Mouse (Mus musculus) cerebellum, adult 2 months (tissue): ENCODE results near the gene Selenof.

ENCODE experiments used
- CTCF ChIP-seq: fragments of 200-500 bp; IDR thresholded peaks from 2 replicates; pipeline ENCODE4 v1.5.1; 2011; ENCODE audit warnings: low read depth, mild to moderate bottlenecking, control low read depth, low read length, moderate library complexity, borderline replicate concordance; ENCODE audit not compliant: insufficient read depth
- POLR2A ChIP-seq: fragments of 200-500 bp; IDR thresholded peaks from 2 replicates; pipeline ENCODE4 v1.6.1; 2011; ENCODE audit warnings: low read length, control low read depth, borderline replicate concordance; ENCODE audit not compliant: insufficient read depth

DNA sequence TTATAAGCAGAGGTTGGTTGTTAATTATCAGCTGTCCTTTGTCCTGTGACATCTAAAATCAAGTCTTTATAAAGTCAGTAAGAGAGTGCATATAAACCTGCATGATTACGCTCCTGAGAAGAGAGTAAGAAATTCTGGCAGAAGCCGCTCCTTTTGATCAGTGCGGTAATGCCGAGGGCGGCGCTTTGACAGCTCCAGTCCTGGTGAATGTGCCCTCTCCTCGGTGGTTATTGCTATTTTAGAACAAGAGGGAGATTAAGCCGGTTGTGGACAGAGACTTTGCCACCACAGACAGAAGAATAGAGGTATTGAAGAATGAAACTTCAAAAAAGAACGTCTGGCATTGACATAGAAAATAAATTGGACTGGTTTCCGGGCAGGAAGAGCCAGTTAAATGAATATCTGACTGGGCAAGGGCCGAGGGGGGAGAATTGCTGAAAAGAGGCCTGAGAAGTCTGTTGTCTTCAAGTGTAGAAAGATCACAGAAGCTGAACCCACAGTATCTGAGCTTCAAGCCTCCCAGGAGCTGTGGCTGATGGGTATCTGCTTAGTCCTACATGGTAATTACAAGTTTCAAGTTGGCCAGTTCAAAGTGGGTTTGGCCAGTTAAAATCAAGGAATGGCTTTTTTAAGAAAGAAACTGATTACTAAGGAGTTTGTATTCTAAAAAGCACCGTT, 27.8 kb downstream of the Selenof start:
- no peak for TF ChIP-seq CTCF
- no peak for TF ChIP-seq POLR2A
